24 mouse cellular contexts compared by ENCODE assay signal in genomic region chr14:61042291-61042690, GRCm38 (mm10). TPM values are rescaled to one million over a fixed set of nuclear protein-coding genes. Genes with fewer than 3 reads are reported as not detected.
DNase-seq lines count a peak whose midpoint lies in the region; ATAC-seq and TF ChIP-seq lines count a peak whose summit lies in the region.
"Had no signal": no experiment of that assay in that cellular context is flagged by ENCODE, and none has a peak within 500 bp of the region (broad histone marks: within the 10 kb centered on the region; RNA-seq: fewer than 3 reads in every experiment).

No protein-coding gene starts in this region.

- peak overlapping the region; percentile 3; the same call in 1 of the 2 replicates for H3K27ac ChIP-seq in left cerebral cortex, adult 2 months
- H3K27ac ChIP-seq in lung, postnatal 0 days (ENCODE audit: low read length): peak overlapping the region; percentile 55
- H3K27ac ChIP-seq in liver, postnatal 0 days (ENCODE audit: low read depth): 0 out of 2 replicates have a peak overlapping the region, but pooled peaks have one; percentile 57
- H3K27ac ChIP-seq: hindbrain, embryonic 10.5 days; kidney, embryonic 15.5 days; midbrain, embryonic 15.5 days; neural tube, embryonic 12.5 days had no signal

- intact Hi-C loops in left cerebral cortex, adult 2 months (cut with DNase I): no loop called here
- intact Hi-C loops in left cerebral cortex, postnatal 14 days (cut with DNase I): no loop called here

- H3K4me3 ChIP-seq in left cerebral cortex, adult 2 months: no peak overlapping the region
- H3K4me3 ChIP-seq in lung, postnatal 0 days (ENCODE audit: low read depth, low read length): no peak overlapping the region
- H3K4me3 ChIP-seq in liver, postnatal 0 days (ENCODE audit: low read depth, low read length): no peak overlapping the region
- H3K4me3 ChIP-seq: forebrain, embryonic 15.5 days; heart, embryonic 12.5 days; kidney, embryonic 15.5 days; midbrain, embryonic 15.5 days; neural tube, embryonic 12.5 days had no signal

- H3K4me2 ChIP-seq in lung, postnatal 0 days (replicated peaks; ENCODE audit: low read depth, low read length): no peak overlapping the region
- no peak overlapping the region for H3K4me2 ChIP-seq in liver, postnatal 0 days (ENCODE audit: low read depth, low read length)
- H3K4me2 ChIP-seq: kidney, embryonic 15.5 days had no signal

- 37% methylated on average over 3 of the region's 3 CpGs for WGBS in lung, postnatal 0 days
- WGBS in liver, postnatal 0 days (ENCODE audit: insufficient replicate concordance): 48% methylated on average over 3 of the region's 3 CpGs

- peaks cover 13% of the 10 kb centered on the region; the same call in 1 of the 2 replicates for H3K4me1 ChIP-seq in lung, postnatal 0 days (ENCODE audit: insufficient read depth, low read depth, low read length)
- H3K4me1 ChIP-seq in liver, postnatal 0 days (ENCODE audit: insufficient read depth): peaks cover 9% of the 10 kb centered on the region

- TF ChIP-seq EP300 in lung, postnatal 0 days (IDR thresholded peaks at IDR 0.05): no peak
- TF ChIP-seq EP300 in liver, postnatal 0 days (IDR thresholded peaks at IDR 0.05; ENCODE audit: low read depth): no peak

- TF ChIP-seq CTCF in left cerebral cortex, adult 2 months (IDR thresholded peaks at IDR 0.05): no peak
- no peak for TF ChIP-seq CTCF in lung, postnatal 0 days (IDR thresholded peaks at IDR 0.05)
- TF ChIP-seq CTCF in liver, postnatal 0 days (IDR thresholded peaks at IDR 0.05; ENCODE audit: low read depth): no peak

- DNase-seq in embryo, embryonic 10 days (ENCODE audit: low spot score): peak; percentile 63
- no peak for DNase-seq in embryo, embryonic 11 days
- DNase-seq in left cerebral cortex, adult 2 months (ENCODE audit: extremely low spot score in 1 of 2, low spot score in 2 of 2): no peak
- no peak for DNase-seq in left cerebral cortex, postnatal 14 days (ENCODE audit: low spot score in 2 of 2)
- peak; percentile 64 for DNase-seq in lung, postnatal 0 days (ENCODE audit: low spot score)
- no peak for DNase-seq in lung, postnatal 14 days
- DNase-seq in liver, postnatal 0 days: no peak
- no peak for DNase-seq in urinary bladder, postnatal 10 days (ENCODE audit: low spot score)
- DNase-seq: adrenal gland, postnatal 14 days; cerebellum, adult 8-10 months; cerebellum, postnatal 36 days; gastrocnemius, postnatal 25 days; heart, adult 18-20 months; heart, postnatal 10 days; kidney, adult 11 months; lung, postnatal 10 days; right cerebral cortex, postnatal 25 days; spleen, adult 18-20 months had no signal

- H3K9me3 ChIP-seq in lung, postnatal 0 days (ENCODE audit: low read length): no peaks in the 10 kb centered on the region
- H3K9me3 ChIP-seq in liver, postnatal 0 days (ENCODE audit: low read length): no peaks in the 10 kb centered on the region
- H3K9me3 ChIP-seq: forebrain, embryonic 15.5 days; heart, embryonic 12.5 days; hindbrain, embryonic 10.5 days; kidney, embryonic 15.5 days; midbrain, embryonic 15.5 days; neural tube, embryonic 12.5 days had no signal

- no peaks in the 10 kb centered on the region for H3K36me3 ChIP-seq in lung, postnatal 0 days (ENCODE audit: insufficient read depth, low read length)
- no peaks in the 10 kb centered on the region for H3K36me3 ChIP-seq in liver, postnatal 0 days (replicated peaks; ENCODE audit: insufficient read depth, low read length)
- H3K36me3 ChIP-seq: forebrain, embryonic 15.5 days; heart, embryonic 12.5 days; hindbrain, embryonic 10.5 days; kidney, embryonic 15.5 days; midbrain, embryonic 15.5 days; neural tube, embryonic 12.5 days had no signal

- H3K27me3 ChIP-seq in lung, postnatal 0 days (replicated peaks; ENCODE audit: insufficient read depth, low read length): no peaks in the 10 kb centered on the region
- peaks cover 8% of the 10 kb centered on the region; the same call in 1 of the 2 replicates for H3K27me3 ChIP-seq in liver, postnatal 0 days (ENCODE audit: insufficient read depth, low read length)
- H3K27me3 ChIP-seq: forebrain, embryonic 15.5 days; heart, embryonic 12.5 days; midbrain, embryonic 15.5 days; neural tube, embryonic 12.5 days had no signal

- no peak overlapping the region for H3K9ac ChIP-seq in lung, postnatal 0 days (replicated peaks; ENCODE audit: low read depth)
- no peak overlapping the region for H3K9ac ChIP-seq in liver, postnatal 0 days (replicated peaks)
- H3K9ac ChIP-seq: forebrain, embryonic 15.5 days; heart, embryonic 12.5 days; kidney, embryonic 15.5 days; midbrain, embryonic 15.5 days; neural tube, embryonic 12.5 days had no signal

- no peak for ATAC-seq in lung, postnatal 0 days
- ATAC-seq in liver, postnatal 0 days: peak; percentile 21; the same call in 1 of the 2 replicates
- ATAC-seq: forebrain, embryonic 15.5 days; midbrain, embryonic 15.5 days had no signal

RNA-seq across cellular contexts. Expression of gene Tnfrsf19, which starts 4.0 kb away (rescaled TPM):
- total RNA-seq in left cerebral cortex, adult 2 months (2021): 10 to 100 TPM; 49.5 to 51.9 TPM
- 10 to 100 TPM; 80.7 to 82.4 TPM for total RNA-seq in left cerebral cortex, postnatal 14 days (2021)
- 35.0 and 37.2 TPM in 2 replicates for polyA plus RNA-seq in lung, postnatal 0 days (2015; fragmentation: Nextera tagmentation; extraction: Ambion mirVana)
- polyA plus RNA-seq in liver, postnatal 0 days (2015; fragmentation: Nextera tagmentation; extraction: Ambion mirVana): 2.4 and 2.5 TPM in 2 replicates

Comparison
In these comparisons a context has a peak if more than half of its experiments do, and no peak if none do; other contexts are left out.
1. DNase-seq: peak in embryo, embryonic 10 days (single experiment) and lung, postnatal 0 days (single experiment); none in embryo, embryonic 11 days (single experiment), left cerebral cortex, adult 2 months (0 of 2), left cerebral cortex, postnatal 14 days (0 of 2), lung, postnatal 14 days (single experiment), liver, postnatal 0 days (single experiment) and urinary bladder, postnatal 10 days (single experiment).
2. H3K27ac ChIP-seq: peak in every context shown above with its lines; median percentile 57 in liver, postnatal 0 days; 55 in lung, postnatal 0 days; 3 in left cerebral cortex, adult 2 months.